Mouse (Mus musculus): ENCODE measurements at regions not wholly inside any gene's neighbourhood (a gene's known extent, or its start where the extent isn't known, plus 50 kb on each side); places are given as distances from the start of the nearest gene placed in this dataset.

DNA sequence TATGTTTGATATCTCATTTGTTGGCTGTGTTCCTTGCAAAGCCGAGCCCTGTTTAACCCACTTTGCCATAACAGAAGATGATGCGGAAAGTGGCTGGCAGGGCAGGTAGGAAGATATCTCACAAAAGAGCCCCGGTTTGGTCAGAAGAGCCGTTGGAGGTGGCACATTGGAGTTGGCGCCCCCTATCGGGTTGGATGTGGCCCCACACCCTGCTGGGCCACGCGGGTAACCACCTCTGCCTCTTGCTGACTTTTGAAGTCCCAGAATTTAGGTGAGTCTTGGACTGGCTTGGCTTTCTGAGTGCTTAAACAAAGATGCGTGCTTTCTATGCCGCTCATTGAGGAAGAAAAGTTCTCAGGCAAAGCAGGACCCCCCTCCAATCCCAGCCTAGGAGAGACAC is 56.1 kb downstream of the Gm4791 start:
- no peaks in the 10 kb centered on the region; the same call in 1 of the 2 replicates for H3K4me1 ChIP-seq (replicated peaks; ENCODE audit: control insufficient read depth, insufficient read depth, low read length)
- H3K4me2 ChIP-seq (replicated peaks; ENCODE audit: low read depth, low read length): no peak overlapping the region
- H3K27me3 ChIP-seq (ENCODE audit: control insufficient read depth, insufficient read depth, low read length): no peaks in the 10 kb centered on the region
- H3K9me3 ChIP-seq (ENCODE audit: control insufficient read depth, low read length): peaks cover 4% of the 10 kb centered on the region; the same call in 1 of the 2 replicates
- H3K9ac ChIP-seq (ENCODE audit: low read depth, low read length): no peak overlapping the region
- WGBS: 79% methylated on average over 10 of the region's 10 CpGs
- H3K4me3 ChIP-seq (ENCODE audit: low read depth, low read length): no peak overlapping the region
- ATAC-seq (ENCODE audit: low FRiP score): no peak
- DNase-seq (ENCODE audit: low spot score): no peak
- H3K36me3 ChIP-seq (ENCODE audit: control insufficient read depth, insufficient read depth, low read length): no peaks in the 10 kb centered on the region
- H3K27ac ChIP-seq (ENCODE audit: low read depth, low read length): no peak overlapping the region

GRCm38 (mm10) chr9:47055558-47055957 is 57.0 kb downstream of the Gm4791 start:
- WGBS: 77% methylated on average over 6 of the region's 6 CpGs
- no peak overlapping the region for H3K27ac ChIP-seq (ENCODE audit: low read depth, low read length)
- H3K4me1 ChIP-seq (replicated peaks; ENCODE audit: control insufficient read depth, insufficient read depth, low read length): no peaks in the 10 kb centered on the region; the same call in 1 of the 2 replicates
- no peaks in the 10 kb centered on the region for H3K36me3 ChIP-seq (ENCODE audit: control insufficient read depth, insufficient read depth, low read length)
- H3K4me3 ChIP-seq (ENCODE audit: low read depth, low read length): no peak overlapping the region
- no peak for ATAC-seq (ENCODE audit: low FRiP score)
- no peak for DNase-seq (ENCODE audit: low spot score)
- H3K9ac ChIP-seq (ENCODE audit: low read depth, low read length): no peak overlapping the region
- no peak overlapping the region for H3K4me2 ChIP-seq (replicated peaks; ENCODE audit: low read depth, low read length)
- no peaks in the 10 kb centered on the region for H3K9me3 ChIP-seq (ENCODE audit: control insufficient read depth, low read length)
- H3K27me3 ChIP-seq (ENCODE audit: control insufficient read depth, insufficient read depth, low read length): no peaks in the 10 kb centered on the region

DNA sequence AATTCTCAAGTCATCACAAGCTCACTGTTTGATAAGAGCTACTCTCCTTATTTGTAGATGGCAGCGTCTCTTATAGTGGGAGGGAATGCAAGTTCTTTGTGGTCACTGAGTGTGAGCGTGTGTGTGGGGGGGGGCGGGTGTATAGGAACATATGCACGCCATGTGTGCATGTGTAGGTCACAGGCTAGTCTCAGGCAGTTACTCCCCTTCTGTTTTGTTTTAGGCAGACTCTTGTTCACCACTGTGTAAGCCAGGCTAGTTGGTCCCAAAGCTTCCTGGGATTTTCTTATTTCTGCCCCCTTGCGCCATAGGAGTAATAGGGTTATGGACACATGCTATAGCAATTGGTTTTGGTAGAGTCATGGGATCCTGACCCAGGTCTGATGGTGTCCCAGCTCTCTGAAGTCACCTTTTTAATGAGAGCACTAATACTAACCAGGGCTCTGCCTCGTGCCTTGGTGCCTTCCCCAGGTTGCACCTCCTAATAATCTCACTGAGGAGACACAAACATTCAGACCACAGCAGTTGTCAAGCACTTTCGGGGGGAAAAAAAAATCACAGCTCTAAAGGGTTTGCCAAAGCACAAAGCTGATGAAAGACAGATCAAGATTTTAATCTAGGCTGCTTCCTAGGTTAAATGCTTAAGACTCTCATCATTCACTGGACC is 60.9 kb downstream of the Gm4791 start:
- no peak overlapping the region for H3K27ac ChIP-seq (ENCODE audit: low read depth, low read length)
- H3K9ac ChIP-seq (ENCODE audit: low read depth, low read length): no peak overlapping the region
- no peak overlapping the region for H3K4me3 ChIP-seq (ENCODE audit: low read depth, low read length)
- H3K4me1 ChIP-seq (replicated peaks; ENCODE audit: control insufficient read depth, insufficient read depth, low read length): no peaks in the 10 kb centered on the region; the same call in 1 of the 2 replicates
- H3K4me2 ChIP-seq (replicated peaks; ENCODE audit: low read depth, low read length): no peak overlapping the region
- WGBS: 81% methylated on average over 7 of the region's 7 CpGs
- H3K36me3 ChIP-seq (ENCODE audit: control insufficient read depth, insufficient read depth, low read length): no peaks in the 10 kb centered on the region
- H3K9me3 ChIP-seq (ENCODE audit: control insufficient read depth, low read length): no peaks in the 10 kb centered on the region
- DNase-seq (ENCODE audit: low spot score) (no peak), ATAC-seq (ENCODE audit: low FRiP score) (no peak)
- H3K27me3 ChIP-seq (ENCODE audit: control insufficient read depth, insufficient read depth, low read length): no peaks in the 10 kb centered on the region

GRCm38 (mm10) chr9:47060757-47061156 is 62.2 kb downstream of the Gm4791 start:
- Histone ChIP-seq H3K4me1 (replicated peaks; ENCODE audit: control insufficient read depth, insufficient read depth, low read length) (no peaks in the 10 kb centered on the region; the same call in 1 of the 2 replicates), H3K36me3 (ENCODE audit: control insufficient read depth, insufficient read depth, low read length) (no peaks in the 10 kb centered on the region), H3K4me2 (replicated peaks; ENCODE audit: low read depth, low read length) (no peak overlapping the region), H3K27me3 (ENCODE audit: control insufficient read depth, insufficient read depth, low read length) (no peaks in the 10 kb centered on the region), H3K9ac (ENCODE audit: low read depth, low read length) (no peak overlapping the region), H3K9me3 (ENCODE audit: control insufficient read depth, low read length) (no peaks in the 10 kb centered on the region), H3K4me3 (ENCODE audit: low read depth, low read length) (no peak overlapping the region), H3K27ac (ENCODE audit: low read depth, low read length) (no peak overlapping the region)
- 74% methylated on average over 2 of the region's 2 CpGs for whole genome bisulfite sequencing
- DNase-seq (ENCODE audit: low spot score): no peak
- ATAC-seq (ENCODE audit: low FRiP score): no peak

DNA sequence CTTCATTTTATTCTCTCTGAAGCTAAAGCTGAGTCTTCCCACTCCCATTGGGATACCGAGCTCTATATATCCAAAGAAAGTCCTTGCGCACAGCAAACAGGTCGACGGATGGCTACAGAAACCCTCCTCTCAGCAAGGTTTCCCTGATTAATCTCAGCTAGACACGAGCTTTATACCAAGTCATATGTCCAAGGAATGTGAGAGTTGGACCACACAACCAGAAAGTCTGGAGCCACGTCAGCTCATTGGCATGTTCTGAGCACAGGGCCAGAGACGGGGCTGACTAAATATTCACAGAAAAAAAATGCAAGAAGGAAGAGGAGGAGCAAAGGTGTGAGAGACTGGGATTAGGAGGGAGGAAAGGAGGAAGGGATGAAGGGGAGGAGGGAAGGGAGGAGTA is 64.0 kb downstream of the Gm4791 start:
- Histone ChIP-seq H3K4me2 (replicated peaks; ENCODE audit: low read depth, low read length) (no peak overlapping the region), H3K27ac (ENCODE audit: low read depth, low read length) (no peak overlapping the region), H3K4me1 (replicated peaks; ENCODE audit: control insufficient read depth, insufficient read depth, low read length) (no peaks in the 10 kb centered on the region), H3K4me3 (ENCODE audit: low read depth, low read length) (no peak overlapping the region), H3K9me3 (ENCODE audit: control insufficient read depth, low read length) (no peaks in the 10 kb centered on the region), H3K9ac (ENCODE audit: low read depth, low read length) (no peak overlapping the region), H3K27me3 (ENCODE audit: control insufficient read depth, insufficient read depth, low read length) (no peaks in the 10 kb centered on the region), H3K36me3 (ENCODE audit: control insufficient read depth, insufficient read depth, low read length) (no peaks in the 10 kb centered on the region)
- ATAC-seq (ENCODE audit: low FRiP score) (no peak), DNase-seq (ENCODE audit: low spot score) (no peak)
- WGBS: 83% methylated on average over 7 of the region's 7 CpGs

DNA sequence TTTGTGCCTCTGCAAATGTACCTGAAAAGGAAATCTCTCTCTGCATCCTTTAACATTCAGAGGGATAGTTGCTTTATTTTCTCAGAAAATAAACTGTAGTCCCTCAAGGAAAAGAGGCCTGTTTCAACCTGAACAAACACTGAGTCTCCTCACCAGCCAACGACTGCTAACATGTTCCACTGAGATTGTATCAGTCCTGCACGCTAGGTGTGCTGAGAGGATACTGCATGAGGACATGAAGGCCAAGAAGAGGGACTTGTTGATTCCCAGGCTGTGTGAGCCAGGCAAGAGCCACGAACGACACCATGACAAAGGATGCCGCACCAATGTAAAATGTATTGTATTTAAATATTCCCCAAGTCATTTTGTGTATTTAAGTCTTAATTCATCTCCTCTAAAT is 65.2 kb downstream of the Gm4791 start:
- DNase-seq (ENCODE audit: low spot score): no peak
- no peak for ATAC-seq (ENCODE audit: low FRiP score)
- Histone ChIP-seq H3K4me1 (replicated peaks; ENCODE audit: control insufficient read depth, insufficient read depth, low read length) (no peaks in the 10 kb centered on the region), H3K4me2 (replicated peaks; ENCODE audit: low read depth, low read length) (no peak overlapping the region), H3K9me3 (ENCODE audit: control insufficient read depth, low read length) (no peaks in the 10 kb centered on the region), H3K4me3 (ENCODE audit: low read depth, low read length) (no peak overlapping the region), H3K36me3 (ENCODE audit: control insufficient read depth, insufficient read depth, low read length) (no peaks in the 10 kb centered on the region), H3K9ac (ENCODE audit: low read depth, low read length) (no peak overlapping the region), H3K27me3 (ENCODE audit: control insufficient read depth, insufficient read depth, low read length) (no peaks in the 10 kb centered on the region), H3K27ac (ENCODE audit: low read depth, low read length) (no peak overlapping the region)
- 69% methylated on average over 5 of the region's 5 CpGs for WGBS

DNA sequence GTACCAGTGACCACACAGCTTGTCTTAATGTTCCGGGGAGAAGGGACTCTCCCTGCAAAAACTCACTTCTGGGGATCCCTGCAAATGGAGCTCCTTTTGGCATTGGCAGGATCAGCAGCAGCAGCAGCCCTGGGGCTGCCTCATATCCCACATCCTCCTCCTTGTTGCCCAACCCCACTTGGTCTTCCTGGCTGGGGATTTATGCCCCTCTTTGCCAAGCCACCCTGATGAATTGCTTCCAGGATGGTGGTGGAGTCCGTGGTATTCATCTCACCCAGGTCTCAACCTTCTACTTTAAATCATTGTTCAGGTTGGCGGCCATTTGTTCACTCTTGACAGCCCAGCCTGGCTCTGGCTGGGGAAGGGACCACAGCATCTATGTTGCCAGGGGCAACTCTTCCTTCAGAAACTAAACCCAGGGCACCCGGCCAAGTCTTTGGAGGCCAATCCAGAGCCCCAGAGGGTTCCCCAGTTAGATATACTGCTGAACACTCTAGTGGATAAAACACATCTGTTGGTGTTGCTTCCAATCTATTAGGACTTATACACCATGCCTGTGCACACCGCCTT is 66.0 kb downstream of the Gm4791 start:
- H3K9ac ChIP-seq (ENCODE audit: low read depth, low read length): no peak overlapping the region
- DNase-seq (ENCODE audit: low spot score) (no peak), ATAC-seq (ENCODE audit: low FRiP score) (no peak)
- H3K9me3 ChIP-seq (ENCODE audit: control insufficient read depth, low read length): no peaks in the 10 kb centered on the region
- 72% methylated on average over 5 of the region's 5 CpGs for WGBS
- no peak overlapping the region for H3K4me2 ChIP-seq (replicated peaks; ENCODE audit: low read depth, low read length)
- H3K27ac ChIP-seq (ENCODE audit: low read depth, low read length): no peak overlapping the region
- no peak overlapping the region for H3K4me3 ChIP-seq (ENCODE audit: low read depth, low read length)
- H3K27me3 ChIP-seq (ENCODE audit: control insufficient read depth, insufficient read depth, low read length): no peaks in the 10 kb centered on the region
- no peaks in the 10 kb centered on the region for H3K4me1 ChIP-seq (replicated peaks; ENCODE audit: control insufficient read depth, insufficient read depth, low read length)
- H3K36me3 ChIP-seq (ENCODE audit: control insufficient read depth, insufficient read depth, low read length): no peaks in the 10 kb centered on the region

- no peak for ATAC-seq (ENCODE audit: low FRiP score)
- H3K9ac ChIP-seq (ENCODE audit: low read depth, low read length): no peak overlapping the region
- no peak overlapping the region for H3K4me2 ChIP-seq (replicated peaks; ENCODE audit: low read depth, low read length)
- no peak for DNase-seq (ENCODE audit: low spot score)
- WGBS: 26% methylated on average over 5 of the region's 5 CpGs
- no peak overlapping the region for H3K27ac ChIP-seq (ENCODE audit: low read depth, low read length)
- no peaks in the 10 kb centered on the region for H3K36me3 ChIP-seq (ENCODE audit: control insufficient read depth, insufficient read depth, low read length)
- no peaks in the 10 kb centered on the region for H3K4me1 ChIP-seq (replicated peaks; ENCODE audit: control insufficient read depth, insufficient read depth, low read length)
- H3K4me3 ChIP-seq (ENCODE audit: low read depth, low read length): no peak overlapping the region
- no peaks in the 10 kb centered on the region for H3K9me3 ChIP-seq (ENCODE audit: control insufficient read depth, low read length)
- H3K27me3 ChIP-seq (ENCODE audit: control insufficient read depth, insufficient read depth, low read length): no peaks in the 10 kb centered on the region
Observed at GRCm38 (mm10) chr9:47069436-47069835, 70.9 kb downstream of the Gm4791 start.

GRCm38 (mm10) chr9:47070958-47071357 is 72.4 kb downstream of the Gm4791 start:
- H3K4me3 ChIP-seq (ENCODE audit: low read depth, low read length): no peak overlapping the region
- H3K27me3 ChIP-seq (ENCODE audit: control insufficient read depth, insufficient read depth, low read length): no peaks in the 10 kb centered on the region
- H3K27ac ChIP-seq (ENCODE audit: low read depth, low read length): no peak overlapping the region
- 97% methylated on average over 5 of the region's 5 CpGs for WGBS
- DNase-seq (ENCODE audit: low spot score): no peak
- no peaks in the 10 kb centered on the region; the same call in 1 of the 2 replicates for H3K4me1 ChIP-seq (replicated peaks; ENCODE audit: control insufficient read depth, insufficient read depth, low read length)
- ATAC-seq (ENCODE audit: low FRiP score): no peak
- no peak overlapping the region for H3K9ac ChIP-seq (ENCODE audit: low read depth, low read length)
- H3K36me3 ChIP-seq (ENCODE audit: control insufficient read depth, insufficient read depth, low read length): no peaks in the 10 kb centered on the region
- no peaks in the 10 kb centered on the region for H3K9me3 ChIP-seq (ENCODE audit: control insufficient read depth, low read length)
- no peak overlapping the region for H3K4me2 ChIP-seq (replicated peaks; ENCODE audit: low read depth, low read length)

All from hindbrain, embryonic 11.5 days (tissue).